Mouse (Mus musculus) forebrain, embryonic 10.5 days (tissue): ENCODE measurements around the gene Idh2. TPM values are rescaled to one million over a fixed set of nuclear protein-coding genes. Genes with fewer than 3 reads are reported as not detected.

Source experiments
- DNase-seq: peaks from one replicate; pipeline ENCODE4 v3.0.0-alpha.2; 2017; ENCODE audit warnings: low spot score; ENCODE audit errors: extremely low spot score
- H3K27ac ChIP-seq: fragments of 300-500 bp; sonication (generic); 2 replicates; pipeline ENCODE4 v1.5.1; 2016; ENCODE audit warnings: mild to moderate bottlenecking
- H3K27me3 ChIP-seq: fragments of 300-500 bp; sonication (generic); 2 replicates; pipeline ENCODE4 v1.6.1; 2016; ENCODE audit warnings: mild to moderate bottlenecking; ENCODE audit not compliant: poor library complexity, severe bottlenecking
- H3K36me3 ChIP-seq: fragments of 300-500 bp; sonication (generic); replicated peaks from 2 replicates; pipeline ENCODE4 v1.6.1; 2016; ENCODE audit warnings: mild to moderate bottlenecking, moderate library complexity
- H3K4me1 ChIP-seq: fragments of 300-500 bp; sonication (generic); 2 replicates; pipeline ENCODE4 v1.6.1; 2016
- H3K4me3 ChIP-seq: fragments of 300-500 bp; sonication (generic); 2 replicates; pipeline ENCODE4 v1.5.1; 2016; ENCODE audit warnings: mild to moderate bottlenecking, moderate library complexity
- H3K9me3 ChIP-seq: fragments of 300-500 bp; sonication (generic); 2 replicates; pipeline ENCODE4 v1.6.1; 2016; ENCODE audit warnings: mild to moderate bottlenecking, moderate library complexity
- WGBS: fragments of 180-500 bp; shearing (Covaris S2); methylation state at CpG from one replicate; pipeline ENCODE4 v1.1.7; 2016; 5-methylcytosine and 5-hydroxymethylcytosine counted together
- polyA plus RNA-seq: library from polyadenylated mRNA; unstranded; fragments of >200 nt; fragmentation: Nextera tagmentation; extraction: Ambion mirVana; gene quantifications from 2 replicates; pipeline ENCODE4 v1.2.1, GENCODE M21; 2016

Gene Idh2
- 462 and 476 TPM in 2 replicates for polyA plus RNA-seq

- Histone ChIP-seq H3K9me3 (no peaks in the 10 kb centered on the region), H3K27ac (peak within 1 kb of the TSS; percentile 98), H3K36me3 (peaks cover 31% of the 10 kb centered on the region), H3K4me3 (peak within 1 kb of the TSS; percentile 98), H3K4me1 (peaks cover 56% of the 10 kb centered on the region), H3K27me3 (no peaks in the 10 kb centered on the region)
- peak; percentile 87 for DNase-seq
- under 1% methylated on average over 29 of the region's 29 CpGs for WGBS
These were observed at the start of gene Idh2 for GRCm38 (mm10) chr7:80115224-80115590. Gene Idh2, minus strand, starts transcription at chr7:80115392.

- Histone ChIP-seq H3K27ac (no peak overlapping the region), H3K9me3 (no peaks in the 10 kb centered on the region), H3K27me3 (no peaks in the 10 kb centered on the region), H3K4me1 (peaks cover 13% of the 10 kb centered on the region), H3K36me3 (no peaks in the 10 kb centered on the region), H3K4me3 (no peak overlapping the region)
- WGBS: 82% methylated on average over 8 of the region's 8 CpGs
- no peak for DNase-seq
These were observed 45.7 kb upstream of the Idh2 start for GRCm38 (mm10) chr7:80160945-80161306.

- 86% methylated on average over 7 of the region's 7 CpGs for WGBS
- no peak overlapping the region for H3K4me3 ChIP-seq
- no peak for DNase-seq
These were observed 45.2 kb upstream of the Idh2 start for GRCm38 (mm10) chr7:80160293-80160944.

GRCm38 (mm10) chr7:80158496-80159268 lies 43.5 kb upstream of the Idh2 start:
- WGBS: 88% methylated on average over 8 of the region's 8 CpGs

More at GRCm38 (mm10) chr7:80160293-80160944, 45.2 kb upstream of the Idh2 start:
- Histone ChIP-seq H3K27ac (peak overlapping the region; percentile 16; the same call in 1 of the 2 replicates), H3K27me3 (no peaks in the 10 kb centered on the region), H3K4me1 (peaks cover 13% of the 10 kb centered on the region), H3K36me3 (no peaks in the 10 kb centered on the region), H3K9me3 (no peaks in the 10 kb centered on the region)

GRCm38 (mm10) chr7:80156711-80157227 lies 41.6 kb upstream of the Idh2 start:
- 48% methylated on average over 13 of the region's 13 CpGs for WGBS
- peaks cover 13% of the 10 kb centered on the region for H3K4me1 ChIP-seq
- H3K9me3 ChIP-seq: no peaks in the 10 kb centered on the region
- peak; percentile 46 for DNase-seq
- H3K27ac ChIP-seq: peak overlapping the region; percentile 52
- no peaks in the 10 kb centered on the region for H3K27me3 ChIP-seq
- H3K36me3 ChIP-seq: no peaks in the 10 kb centered on the region
- H3K4me3 ChIP-seq: 0 out of 2 replicates have a peak overlapping the region, but pooled peaks have one; percentile 3

More at GRCm38 (mm10) chr7:80158496-80159268, 43.5 kb upstream of the Idh2 start:
- Histone ChIP-seq H3K27me3 (no peaks in the 10 kb centered on the region), H3K4me1 (peaks cover 13% of the 10 kb centered on the region), H3K4me3 (no peak overlapping the region), H3K27ac (no peak overlapping the region), H3K36me3 (no peaks in the 10 kb centered on the region), H3K9me3 (no peaks in the 10 kb centered on the region)
- no peak for DNase-seq

GRCm38 (mm10) chr7:80154689-80155088 lies 39.5 kb upstream of the Idh2 start:
- 86% methylated on average over 3 of the region's 3 CpGs for WGBS
- no peak for DNase-seq
- no peak overlapping the region for H3K27ac ChIP-seq
- peaks cover 7% of the 10 kb centered on the region for H3K4me1 ChIP-seq
- no peaks in the 10 kb centered on the region for H3K36me3 ChIP-seq
- H3K4me3 ChIP-seq: no peak overlapping the region
- no peaks in the 10 kb centered on the region for H3K9me3 ChIP-seq
- H3K27me3 ChIP-seq: no peaks in the 10 kb centered on the region

GRCm38 (mm10) chr7:80152756-80153155 lies 37.6 kb upstream of the Idh2 start:
- Histone ChIP-seq H3K4me1 (peaks cover 16% of the 10 kb centered on the region), H3K36me3 (no peaks in the 10 kb centered on the region), H3K4me3 (no peak overlapping the region), H3K27me3 (no peaks in the 10 kb centered on the region), H3K9me3 (no peaks in the 10 kb centered on the region), H3K27ac (no peak overlapping the region)
- DNase-seq: no peak
- 93% methylated on average over 8 of the region's 8 CpGs for WGBS

- no peak overlapping the region for H3K4me3 ChIP-seq
- H3K36me3 ChIP-seq: no peaks in the 10 kb centered on the region
- H3K27me3 ChIP-seq: no peaks in the 10 kb centered on the region
- H3K27ac ChIP-seq: no peak overlapping the region
- DNase-seq: no peak
- peaks cover 16% of the 10 kb centered on the region for H3K4me1 ChIP-seq
- no peaks in the 10 kb centered on the region for H3K9me3 ChIP-seq
- 62% methylated on average over 6 of the region's 6 CpGs for WGBS
These were observed 37.0 kb upstream of the Idh2 start for GRCm38 (mm10) chr7:80152152-80152551.

- Histone ChIP-seq H3K27me3 (no peaks in the 10 kb centered on the region), H3K4me3 (no peak overlapping the region), H3K27ac (0 out of 2 replicates have a peak overlapping the region, but pooled peaks have one; percentile 1), H3K36me3 (no peaks in the 10 kb centered on the region), H3K4me1 (peaks cover 9% of the 10 kb centered on the region), H3K9me3 (no peaks in the 10 kb centered on the region)
- DNase-seq: no peak
- 71% methylated on average over 9 of the region's 9 CpGs for WGBS
These were observed 34.2 kb upstream of the Idh2 start for GRCm38 (mm10) chr7:80149356-80149755.

- H3K27me3 ChIP-seq: no peaks in the 10 kb centered on the region
- H3K36me3 ChIP-seq: no peaks in the 10 kb centered on the region
- no peaks in the 10 kb centered on the region for H3K9me3 ChIP-seq
- H3K4me1 ChIP-seq: peaks cover 23% of the 10 kb centered on the region
- 94% methylated on average over 8 of the region's 8 CpGs for WGBS
- no peak overlapping the region for H3K4me3 ChIP-seq
- DNase-seq: no peak
- H3K27ac ChIP-seq: no peak overlapping the region
These were observed 30.9 kb upstream of the Idh2 start for GRCm38 (mm10) chr7:80146077-80146476.

GRCm38 (mm10) chr7:80144695-80145094 lies 29.5 kb upstream of the Idh2 start:
- H3K4me3 ChIP-seq: no peak overlapping the region
- WGBS: 90% methylated on average over 7 of the region's 7 CpGs
- H3K27ac ChIP-seq: no peak overlapping the region

GRCm38 (mm10) chr7:80143331-80144273 lies 28.4 kb upstream of the Idh2 start:
- Histone ChIP-seq H3K9me3 (no peaks in the 10 kb centered on the region), H3K36me3 (no peaks in the 10 kb centered on the region), H3K27me3 (no peaks in the 10 kb centered on the region), H3K27ac (peak overlapping the region; percentile 48), H3K4me1 (peaks cover 30% of the 10 kb centered on the region), H3K4me3 (no peak overlapping the region)
- 51% methylated on average over 22 of the region's 22 CpGs for WGBS
- no peak for DNase-seq

More at GRCm38 (mm10) chr7:80144695-80145094, 29.5 kb upstream of the Idh2 start:
- no peaks in the 10 kb centered on the region for H3K9me3 ChIP-seq
- no peak for DNase-seq
- H3K36me3 ChIP-seq: no peaks in the 10 kb centered on the region
- peaks cover 33% of the 10 kb centered on the region for H3K4me1 ChIP-seq
- H3K27me3 ChIP-seq: no peaks in the 10 kb centered on the region
